Mouse (Mus musculus) midbrain, embryonic 11.5 days (tissue): ENCODE results near the gene Ercc1. TPM values are rescaled to one million over a fixed set of nuclear protein-coding genes. Genes with fewer than 3 reads are reported as not detected.

Source experiments
- ATAC-seq: fragments of 200-750 bp; cut with Nextera tagmentation; 2 replicates; pipeline ENCODE4 v1.8.0; 2017; ENCODE audit warnings: moderate TSS enrichment, moderate library complexity; ENCODE audit not compliant: low FRiP score
- DNase-seq: peaks from one replicate; pipeline ENCODE4 v3.0.0; 2015; ENCODE audit warnings: low spot score; ENCODE audit errors: missing footprints
- H3K27ac ChIP-seq: fragments of 300-500 bp; sonication (generic); 2 replicates; pipeline ENCODE4 v1.5.1; 2014; ENCODE audit warnings: low read depth, low read length
- H3K27me3 ChIP-seq: fragments of 300-500 bp; sonication (generic); 2 replicates; pipeline ENCODE4 v1.6.1; 2014; ENCODE audit warnings: mild to moderate bottlenecking, low read length, moderate library complexity, mixed read lengths; ENCODE audit not compliant: control insufficient read depth, insufficient read depth
- H3K36me3 ChIP-seq: fragments of 300-500 bp; sonication (generic); 2 replicates; pipeline ENCODE4 v1.6.1; 2014; ENCODE audit warnings: mild to moderate bottlenecking, low read length, moderate library complexity, mixed read lengths; ENCODE audit not compliant: control insufficient read depth, insufficient read depth
- H3K4me1 ChIP-seq: fragments of 300-500 bp; sonication (generic); 2 replicates; pipeline ENCODE4 v1.6.1; 2014; ENCODE audit warnings: low read length; ENCODE audit not compliant: control insufficient read depth, insufficient read depth
- H3K4me2 ChIP-seq: fragments of 300-500 bp; sonication (generic); 2 replicates; pipeline ENCODE4 v1.6.1; 2014; ENCODE audit warnings: mild to moderate bottlenecking, moderate library complexity
- H3K4me3 ChIP-seq: fragments of 300-500 bp; sonication (generic); 2 replicates; pipeline ENCODE4 v1.5.1; 2014; ENCODE audit warnings: low read depth, low read length
- H3K9ac ChIP-seq: fragments of 300-500 bp; sonication (generic); 2 replicates; pipeline ENCODE4 v1.6.1; 2014; ENCODE audit warnings: low read length
- H3K9me3 ChIP-seq: fragments of 300-500 bp; sonication (generic); 2 replicates; pipeline ENCODE4 v1.6.1; 2016; ENCODE audit warnings: low read length; ENCODE audit not compliant: control insufficient read depth
- WGBS: fragments of 180-500 bp; shearing (Covaris S2); extraction: QIAGEN DNeasy Blood & Tissue Kit; methylation state at CpG from one replicate; pipeline ENCODE4 v1.1.7; 2014; 5-methylcytosine and 5-hydroxymethylcytosine counted together
- polyA plus RNA-seq: library from polyadenylated mRNA; unstranded; fragments of >200 nt; fragmentation: Nextera tagmentation; extraction: Ambion mirVana; gene quantifications from 2 replicates; pipeline ENCODE4 v1.2.1, GENCODE M21; 2014

Gene Ercc1
- polyA plus RNA-seq, 1 experiment from 2014 or later = 111 TPM

DNA sequence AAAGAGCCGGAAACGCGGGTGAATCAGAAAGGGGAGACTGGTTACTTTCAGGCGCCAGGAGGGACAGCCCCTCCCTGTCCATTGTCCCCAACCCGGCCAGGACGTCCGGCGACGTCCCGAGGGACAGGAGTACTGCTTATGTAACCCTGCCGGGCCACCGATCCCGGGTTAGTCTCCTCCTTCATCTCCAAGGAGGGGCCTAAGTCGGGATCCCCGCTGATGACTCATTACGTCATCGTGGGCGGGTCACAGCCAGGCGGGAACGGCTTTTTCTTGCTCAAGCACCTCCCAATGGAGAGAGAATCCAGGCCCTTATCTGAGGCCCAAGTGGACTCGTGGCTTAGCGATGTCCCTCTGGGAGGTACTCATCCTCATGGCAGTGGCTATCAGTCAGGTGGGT lies 17.4 kb upstream of the Ercc1 start:
- Histone ChIP-seq H3K27me3 (no peaks in the 10 kb centered on the region), H3K9ac (peak overlapping the region; percentile 48; the same call in 1 of the 2 replicates), H3K4me1 (peaks cover 10% of the 10 kb centered on the region; the same call in 1 of the 2 replicates), H3K36me3 (no peaks in the 10 kb centered on the region), H3K27ac (peak overlapping the region; percentile 1; the same call in 1 of the 2 replicates), H3K4me3 (peak overlapping the region; percentile 26), H3K4me2 (peak overlapping the region; percentile 53), H3K9me3 (no peaks in the 10 kb centered on the region)
- ATAC-seq = peak; percentile 72
- DNase-seq = peak; percentile 98
- WGBS = under 1% methylated on average over 22 of the region's 22 CpGs

- no peak overlapping the region for H3K27ac ChIP-seq
- no peaks in the 10 kb centered on the region for H3K36me3 ChIP-seq
- peaks cover 10% of the 10 kb centered on the region; the same call in 1 of the 2 replicates for H3K4me1 ChIP-seq
- no peaks in the 10 kb centered on the region for H3K9me3 ChIP-seq
- no peak for DNase-seq
- no peaks in the 10 kb centered on the region for H3K27me3 ChIP-seq
- no peak overlapping the region for H3K4me3 ChIP-seq
- 77% methylated on average over 5 of the region's 5 CpGs for WGBS
- no peak overlapping the region for H3K9ac ChIP-seq
- no peak for ATAC-seq
- no peak overlapping the region for H3K4me2 ChIP-seq
These were observed 16.8 kb upstream of the Ercc1 start for GRCm38 (mm10) chr7:19327782-19328181.

DNA sequence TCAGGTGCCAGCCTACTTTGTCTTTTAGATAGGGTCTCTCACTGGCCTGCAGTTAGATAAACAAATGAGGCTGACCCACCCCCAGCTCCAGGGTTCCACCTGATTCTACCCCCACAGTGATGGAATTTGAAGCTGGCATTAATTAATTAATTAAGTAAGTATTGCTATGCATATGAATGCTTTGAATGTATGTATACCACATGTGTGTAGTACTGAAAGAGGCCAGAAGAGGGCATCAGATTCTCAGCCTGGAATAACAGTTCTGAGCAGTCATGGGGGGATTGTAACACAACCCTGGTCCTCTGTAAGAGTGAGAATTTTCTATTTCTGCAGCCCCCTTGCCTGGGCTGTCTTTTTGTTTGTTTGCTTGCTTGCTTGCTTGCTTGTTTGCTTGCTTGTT lies 16.2 kb upstream of the Ercc1 start:
- no peak overlapping the region for H3K4me2 ChIP-seq
- H3K27ac ChIP-seq = no peak overlapping the region
- DNase-seq (no peak), ATAC-seq (no peak)
- no peak overlapping the region for H3K4me3 ChIP-seq
- no peaks in the 10 kb centered on the region for H3K9me3 ChIP-seq
- peaks cover 12% of the 10 kb centered on the region; the same call in 1 of the 2 replicates for H3K4me1 ChIP-seq
- no peaks in the 10 kb centered on the region for H3K27me3 ChIP-seq
- H3K36me3 ChIP-seq = no peaks in the 10 kb centered on the region
- H3K9ac ChIP-seq = no peak overlapping the region

DNA sequence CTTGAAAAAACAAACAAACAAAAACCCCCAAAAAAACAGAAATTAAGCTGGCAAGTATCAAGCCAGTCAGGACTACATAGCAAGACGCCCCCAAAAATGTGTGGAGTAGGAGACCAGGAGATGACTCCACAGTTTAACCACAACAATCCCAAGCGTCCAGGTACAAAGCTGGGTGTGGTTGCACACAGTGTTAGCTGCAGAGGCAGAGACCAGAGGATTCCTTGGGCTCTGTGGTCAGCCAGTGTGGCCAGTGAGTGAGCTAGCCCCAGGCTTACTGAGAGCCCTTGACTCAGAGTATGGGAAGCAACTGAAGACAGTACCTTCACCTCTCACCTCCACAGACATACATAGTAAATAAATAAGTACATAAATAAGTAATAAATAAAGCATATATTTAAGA lies 12.7 kb upstream of the Ercc1 start:
- Histone ChIP-seq H3K4me3 (no peak overlapping the region), H3K4me2 (no peak overlapping the region), H3K36me3 (no peaks in the 10 kb centered on the region), H3K4me1 (peaks cover 6% of the 10 kb centered on the region; the same call in 1 of the 2 replicates), H3K27me3 (no peaks in the 10 kb centered on the region), H3K9ac (no peak overlapping the region), H3K9me3 (no peaks in the 10 kb centered on the region), H3K27ac (no peak overlapping the region)
- DNase-seq (no peak), ATAC-seq (no peak)
- 65% methylated on average over 2 of the region's 2 CpGs for WGBS

- peak overlapping the region; percentile 60 for H3K4me3 ChIP-seq
- H3K27ac ChIP-seq = no peak overlapping the region; the same call in 1 of the 2 replicates
- peaks cover 4% of the 10 kb centered on the region; the same call in 1 of the 2 replicates for H3K4me1 ChIP-seq
- H3K4me2 ChIP-seq = peak overlapping the region; percentile 87
- under 1% methylated on average over 52 of the region's 52 CpGs for WGBS
- no peaks in the 10 kb centered on the region for H3K9me3 ChIP-seq
- H3K9ac ChIP-seq = peak overlapping the region; percentile 83
- DNase-seq (peak; percentile 96), ATAC-seq (peak; percentile 62)
- H3K27me3 ChIP-seq = no peaks in the 10 kb centered on the region
- H3K36me3 ChIP-seq = no peaks in the 10 kb centered on the region
These were observed 11.7 kb upstream of the Ercc1 start for GRCm38 (mm10) chr7:19332709-19333352.

DNA sequence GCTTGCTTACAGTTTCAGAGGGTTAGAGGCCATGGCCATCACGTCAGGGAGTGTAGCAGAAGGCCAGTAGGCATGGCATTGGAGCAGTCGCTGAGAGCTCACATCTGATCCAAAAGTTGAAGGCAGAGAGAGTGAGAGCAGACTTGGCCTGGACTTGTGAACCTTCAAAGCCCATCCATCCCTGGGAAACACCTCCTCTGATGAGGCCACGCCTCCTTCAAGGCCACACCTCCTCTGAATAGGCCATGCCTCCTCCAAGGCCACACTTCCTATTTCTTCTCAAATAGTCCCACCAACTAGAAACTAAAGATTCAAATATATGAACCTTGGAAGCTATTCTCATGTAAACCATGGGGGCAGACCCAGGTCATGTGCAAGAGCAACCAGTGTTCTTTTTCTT lies 9.0 kb upstream of the Ercc1 start:
- DNase-seq (no peak), ATAC-seq (no peak)
- no peak overlapping the region for H3K4me2 ChIP-seq
- WGBS = 38% methylated on average over 3 of the region's 3 CpGs
- H3K9ac ChIP-seq = no peak overlapping the region
- no peaks in the 10 kb centered on the region for H3K9me3 ChIP-seq
- no peak overlapping the region for H3K27ac ChIP-seq
- no peak overlapping the region for H3K4me3 ChIP-seq
- H3K36me3 ChIP-seq = no peaks in the 10 kb centered on the region
- H3K27me3 ChIP-seq = no peaks in the 10 kb centered on the region
- peaks cover 4% of the 10 kb centered on the region; the same call in 1 of the 2 replicates for H3K4me1 ChIP-seq

GRCm38 (mm10) chr7:19337122-19337521 lies 7.5 kb upstream of the Ercc1 start:
- DNase-seq (no peak), ATAC-seq (no peak)
- Histone ChIP-seq H3K4me1 (peaks cover 10% of the 10 kb centered on the region), H3K27ac (no peak overlapping the region), H3K27me3 (peaks cover 3% of the 10 kb centered on the region; the same call in 1 of the 2 replicates), H3K9me3 (no peaks in the 10 kb centered on the region), H3K4me2 (no peak overlapping the region), H3K36me3 (no peaks in the 10 kb centered on the region), H3K9ac (no peak overlapping the region), H3K4me3 (no peak overlapping the region)
- WGBS = 71% methylated on average over 10 of the region's 10 CpGs

DNA sequence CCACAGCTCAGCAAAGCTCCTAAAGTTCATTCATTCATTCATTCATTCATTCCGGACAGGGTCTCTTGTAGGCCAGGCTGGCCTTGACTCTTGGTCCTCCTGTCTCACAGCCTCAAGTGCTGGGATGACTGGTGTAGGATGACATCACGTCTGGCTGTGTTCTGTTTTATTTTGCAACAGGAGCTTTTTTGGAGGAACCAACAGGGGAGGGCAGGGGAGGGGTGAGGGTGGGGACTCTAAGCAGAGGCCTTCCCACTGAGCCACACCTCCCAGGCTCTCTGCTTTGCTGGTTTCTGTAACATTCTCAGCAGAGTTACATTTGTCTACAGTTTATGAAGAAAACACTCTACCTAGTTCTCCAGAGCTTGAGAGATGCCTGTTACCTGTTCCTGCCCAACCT lies 6.5 kb upstream of the Ercc1 start:
- Histone ChIP-seq H3K4me1 (peaks cover 11% of the 10 kb centered on the region), H3K9me3 (no peaks in the 10 kb centered on the region), H3K36me3 (no peaks in the 10 kb centered on the region), H3K4me2 (no peak overlapping the region), H3K4me3 (no peak overlapping the region), H3K27ac (no peak overlapping the region), H3K9ac (no peak overlapping the region), H3K27me3 (peaks cover 4% of the 10 kb centered on the region; the same call in 1 of the 2 replicates)
- ATAC-seq (no peak), DNase-seq (no peak)
- WGBS = 57% methylated on average over 2 of the region's 2 CpGs

DNA sequence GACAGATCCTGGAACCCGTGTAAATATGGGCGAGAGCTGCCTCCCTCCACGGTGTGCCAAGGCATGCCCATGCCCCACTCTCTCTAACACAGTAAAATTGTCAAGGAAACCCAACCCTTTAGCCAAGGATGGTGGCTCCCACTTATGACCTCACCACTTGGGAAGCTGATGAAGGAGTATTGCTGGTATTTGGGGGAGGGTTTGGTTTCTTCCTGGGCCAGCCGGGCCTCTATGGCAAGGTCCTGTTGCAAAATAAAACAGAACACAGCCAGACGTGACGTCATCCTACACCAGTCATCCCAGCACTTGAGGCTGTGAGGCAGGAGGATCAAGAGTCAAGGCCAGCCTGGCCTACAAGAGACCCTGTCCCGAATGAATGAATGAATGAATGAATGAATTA lies 6.0 kb upstream of the Ercc1 start:
- DNase-seq (no peak), ATAC-seq (no peak)
- Histone ChIP-seq H3K27ac (no peak overlapping the region), H3K36me3 (no peaks in the 10 kb centered on the region), H3K27me3 (peaks cover 4% of the 10 kb centered on the region; the same call in 1 of the 2 replicates), H3K9me3 (no peaks in the 10 kb centered on the region), H3K9ac (no peak overlapping the region), H3K4me1 (peaks cover 7% of the 10 kb centered on the region), H3K4me3 (no peak overlapping the region), H3K4me2 (no peak overlapping the region)
- WGBS = 83% methylated on average over 7 of the region's 7 CpGs
